In genomic region chr15:81745601-81746114, GRCm38 (mm10) we compare ENCODE assay signal across 7 mouse cellular contexts. TPM values are rescaled to one million over a fixed set of nuclear protein-coding genes. Genes with fewer than 3 reads are reported as not detected.
DNase-seq lines count a peak whose midpoint lies in the region; ATAC-seq and TF ChIP-seq lines count a peak whose summit lies in the region.

No protein-coding gene starts in this region.

- H3K27me3 ChIP-seq in hindbrain, postnatal 0 days (ENCODE audit: insufficient read depth, low read length): no peaks in the 10 kb centered on the region
- 0 out of 2 replicates have a peak, but pooled peaks cover 5% of the 10 kb centered on the region for H3K27me3 ChIP-seq in small intestine, adult 2 months (ENCODE audit: control insufficient read depth, insufficient read depth, low read length)

- TF ChIP-seq CTCF in gastrocnemius, adult 2 months (IDR thresholded peaks at IDR 0.05): no peak
- no peak for TF ChIP-seq CTCF in hindbrain, postnatal 0 days (IDR thresholded peaks at IDR 0.05; ENCODE audit: low read depth)
- TF ChIP-seq CTCF in small intestine, adult 2 months (IDR thresholded peaks at IDR 0.05; ENCODE audit: extremely low read depth, insufficient read length, insufficient replicate concordance, low read depth, low read length): no peak

- intact Hi-C loops in gastrocnemius, adult 2 months (cut with DNase I): loop anchor here (5.0 kb wide), 2 partner anchors 52 to 67 kb away; no protein-coding TSS in a partner anchor
- intact Hi-C loops in left cerebral cortex, postnatal 4 days (cut with DNase I): no loop called here

- under 1% methylated on average over 33 of the region's 33 CpGs for WGBS in hindbrain, postnatal 0 days
- under 1% methylated on average over 33 of the region's 33 CpGs for WGBS in small intestine, adult 2 months

- H3K4me1 ChIP-seq in hindbrain, postnatal 0 days (ENCODE audit: insufficient read depth, low read length): peaks cover 7% of the 10 kb centered on the region; the same call in 1 of the 2 replicates
- H3K4me1 ChIP-seq in small intestine, adult 2 months (ENCODE audit: control insufficient read depth, insufficient read depth, insufficient read length, low read length): no peaks in the 10 kb centered on the region

- no peaks in the 10 kb centered on the region for H3K36me3 ChIP-seq in hindbrain, postnatal 0 days (ENCODE audit: insufficient read depth, low read length)
- H3K36me3 ChIP-seq in small intestine, adult 2 months (ENCODE audit: control insufficient read depth, insufficient read depth, low read length): no peaks in the 10 kb centered on the region

- peak; percentile 89 for ATAC-seq in hindbrain, postnatal 0 days

- peak overlapping the region; percentile 77 for H3K4me2 ChIP-seq in hindbrain, postnatal 0 days (ENCODE audit: low read depth, low read length)

- H3K27ac ChIP-seq in gastrocnemius, adult 2 months: peak overlapping the region; percentile 93
- H3K27ac ChIP-seq in hindbrain, postnatal 0 days: peak overlapping the region; percentile 95
- no peak overlapping the region for H3K27ac ChIP-seq in small intestine, adult 2 months (ENCODE audit: insufficient read depth, low read depth, low read length)

- H3K9ac ChIP-seq in hindbrain, postnatal 0 days (replicated peaks; ENCODE audit: low read length): peak overlapping the region; percentile 95

- no peaks in the 10 kb centered on the region for H3K9me3 ChIP-seq in hindbrain, postnatal 0 days (ENCODE audit: low read length)

- TF ChIP-seq POLR2A in small intestine, adult 2 months (IDR thresholded peaks at IDR 0.05; ENCODE audit: low read depth, low read length): no peak

- peak; percentile 71 for DNase-seq in R1 (ENCODE audit: low read depth, low spot score)
- peak; percentile 70 to 74 for DNase-seq in cerebellum, postnatal 25 days
- peak; percentile 65 for DNase-seq in gastrocnemius, adult 2 months
- peak; percentile 83 for DNase-seq in hindbrain, postnatal 0 days (ENCODE audit: low spot score)
- peak; percentile 82 for DNase-seq in left cerebral cortex, postnatal 4 days
- peak; percentile 79 for DNase-seq in mesoderm, embryonic 11.5 days (ENCODE audit: low read depth, low spot score)

- peak overlapping the region; percentile 83 for H3K4me3 ChIP-seq in gastrocnemius, adult 2 months
- H3K4me3 ChIP-seq in hindbrain, postnatal 0 days (ENCODE audit: low read length): peak overlapping the region; percentile 80
- peak overlapping the region; percentile 95 for H3K4me3 ChIP-seq in small intestine, adult 2 months (ENCODE audit: low read depth, low read length)

RNA-seq across cellular contexts. Expression of gene Rangap1, which starts 0.3 kb away (rescaled TPM):
- 10 to 100 TPM; 23.7 to 24.1 TPM for total RNA-seq in gastrocnemius, adult 2 months (2021)
- total RNA-seq in hindbrain, postnatal 0 days (2014; rRNA removed): 147 and 151 TPM in 2 replicates
- 124 and 128 TPM in 2 replicates for polyA plus RNA-seq in hindbrain, postnatal 0 days (2015; fragmentation: Nextera tagmentation; extraction: Ambion mirVana)
- 100 to 1,000 TPM; 170 to 180 TPM for total RNA-seq in left cerebral cortex, postnatal 4 days (2021)
- polyA plus RNA-seq in small intestine, adult 2 months (2012; rRNA removed): 13.3 and 17.8 TPM in 2 replicates

RNA-seq across cellular contexts. Expression of gene Zc3h7b, which starts 0.8 kb away (rescaled TPM):
- total RNA-seq in gastrocnemius, adult 2 months (2021): 10 to 100 TPM; 30.2 to 34.3 TPM
- 136 and 148 TPM in 2 replicates for total RNA-seq in hindbrain, postnatal 0 days (2014; rRNA removed)
- 31.4 and 34.5 TPM in 2 replicates for polyA plus RNA-seq in hindbrain, postnatal 0 days (2015; fragmentation: Nextera tagmentation; extraction: Ambion mirVana)
- total RNA-seq in left cerebral cortex, postnatal 4 days (2021): 100 to 1,000 TPM; 219 to 235 TPM
- polyA plus RNA-seq in small intestine, adult 2 months (2012; rRNA removed): 7.3 and 7.7 TPM in 2 replicates

RNA-seq across cellular contexts. Expression of gene Chadl, which starts 48.6 kb away (rescaled TPM):
- total RNA-seq in gastrocnemius, adult 2 months (2021): 1 to 10 TPM; 1.3 to 1.4 TPM
- total RNA-seq in hindbrain, postnatal 0 days (2014; rRNA removed): 43.1 and 64.4 TPM in 2 replicates
- polyA plus RNA-seq in hindbrain, postnatal 0 days (2015; fragmentation: Nextera tagmentation; extraction: Ambion mirVana): 45.1 and 45.6 TPM in 2 replicates
- total RNA-seq in left cerebral cortex, postnatal 4 days (2021): 10 to 100 TPM; 25.3 to 26.6 TPM
- polyA plus RNA-seq in small intestine, adult 2 months (2012; rRNA removed): 2.0 and 2.8 TPM in 2 replicates

RNA-seq across cellular contexts. Expression of gene Tef, which starts 56.6 kb away (rescaled TPM):
- 100 to 1,000 TPM; 101 to 191 TPM for total RNA-seq in gastrocnemius, adult 2 months (2021)
- total RNA-seq in hindbrain, postnatal 0 days (2014; rRNA removed): 62.5 and 64.1 TPM in 2 replicates
- 27.8 and 30.4 TPM in 2 replicates for polyA plus RNA-seq in hindbrain, postnatal 0 days (2015; fragmentation: Nextera tagmentation; extraction: Ambion mirVana)
- 10 to 100 TPM; 68.1 to 69.6 TPM for total RNA-seq in left cerebral cortex, postnatal 4 days (2021)
- polyA plus RNA-seq in small intestine, adult 2 months (2012; rRNA removed): 5.6 and 9.4 TPM in 2 replicates

Comparison
In these comparisons a context has a peak if more than half of its experiments do, and no peak if none do; other contexts are left out.
1. RNA of gene Chadl, which starts 48.6 kb away (total RNA-seq): 43.1 to 64.4 TPM in hindbrain, postnatal 0 days and 25.3 to 26.6 TPM in left cerebral cortex, postnatal 4 days; 1.3 to 1.4 TPM in gastrocnemius, adult 2 months; every median in the first group is over 10 times any median in the second.
2. Peak in every context shown above with its lines, with median percentiles within 50 percentile points of each other: DNase-seq and H3K4me3 ChIP-seq.